Mouse (Mus musculus) megakaryocyte, embryonic 14.5 days (primary cell): ENCODE data around the gene Dazap1. TPM values are rescaled to one million over a fixed set of nuclear protein-coding genes. Genes with fewer than 3 reads are reported as not detected.

ENCODE experiments used
- H3K27me3 ChIP-seq: replicated peaks from 2 replicates; pipeline ENCODE3; 2012; ENCODE audit warnings: inconsistent platforms
- H3K36me3 ChIP-seq: replicated peaks from 2 replicates; pipeline ENCODE3; 2012; ENCODE audit warnings: low read length, inconsistent platforms, mixed read lengths
- H3K4me1 ChIP-seq: 2 replicates; pipeline ENCODE4 v1.6.1; 2012; ENCODE audit warnings: inconsistent platforms
- H3K4me3 ChIP-seq: replicated peaks from 2 replicates; pipeline ENCODE3; 2012; ENCODE audit warnings: moderate library complexity, mild to moderate bottlenecking, inconsistent platforms
- H3K9me3 ChIP-seq: 2 replicates; pipeline ENCODE4 v1.6.1; 2012; ENCODE audit warnings: inconsistent platforms
- FLI1 ChIP-seq: IDR thresholded peaks from 2 replicates; pipeline ENCODE4 v1.6.1; 2012; ENCODE audit warnings: low read length, inconsistent platforms, mixed read lengths
- GATA1 ChIP-seq: IDR thresholded peaks from 3 replicates; pipeline ENCODE4 v1.6.1; 2012; ENCODE audit warnings: mixed read lengths, low read length, inconsistent platforms, borderline replicate concordance
- polyA plus RNA-seq: library from polyadenylated mRNA; stranded (reverse); fragments of >175 nt; gene quantifications from 2 replicates; pipeline ENCODE4 v1.2.3, GENCODE M21; 2012; ENCODE audit warnings: low replicate concordance; ENCODE audit not compliant: insufficient read depth

The Dazap1 gene
- polyA plus RNA-seq, 1 experiment = 552 TPM

GRCm38 (mm10) chr10:80320340-80320760 lies 59.1 kb downstream of the Dazap1 start, which contains the start of gene 2310011J03Rik:
TSS of gene 2310011J03Rik (minus strand) at chr10:80320537.
- peaks cover 92% of the 10 kb centered on the region for H3K4me1 ChIP-seq

GRCm38 (mm10) chr10:80321014-80321669 lies 59.9 kb downstream of the Dazap1 start:
- Histone ChIP-seq H3K27me3 (peaks cover 1% of the 10 kb centered on the region), H3K9me3 (no peaks in the 10 kb centered on the region), H3K36me3 (peaks cover 34% of the 10 kb centered on the region), H3K4me3 (peak overlapping the region; percentile 100), H3K4me1 (peaks cover 87% of the 10 kb centered on the region)
- TF ChIP-seq FLI1 (no peak), GATA1 (no peak)

More at GRCm38 (mm10) chr10:80320340-80320760, 59.1 kb downstream of the Dazap1 start, which contains the start of gene 2310011J03Rik:
- Histone ChIP-seq H3K4me3 (peak within 1 kb of the TSS; percentile 100), H3K36me3 (peaks cover 41% of the 10 kb centered on the region), H3K27me3 (peaks cover 8% of the 10 kb centered on the region), H3K9me3 (no peaks in the 10 kb centered on the region)
- TF ChIP-seq GATA1 (no peak), FLI1 (peak; percentile 95; the same call in 1 of the 2 replicates)

DNA sequence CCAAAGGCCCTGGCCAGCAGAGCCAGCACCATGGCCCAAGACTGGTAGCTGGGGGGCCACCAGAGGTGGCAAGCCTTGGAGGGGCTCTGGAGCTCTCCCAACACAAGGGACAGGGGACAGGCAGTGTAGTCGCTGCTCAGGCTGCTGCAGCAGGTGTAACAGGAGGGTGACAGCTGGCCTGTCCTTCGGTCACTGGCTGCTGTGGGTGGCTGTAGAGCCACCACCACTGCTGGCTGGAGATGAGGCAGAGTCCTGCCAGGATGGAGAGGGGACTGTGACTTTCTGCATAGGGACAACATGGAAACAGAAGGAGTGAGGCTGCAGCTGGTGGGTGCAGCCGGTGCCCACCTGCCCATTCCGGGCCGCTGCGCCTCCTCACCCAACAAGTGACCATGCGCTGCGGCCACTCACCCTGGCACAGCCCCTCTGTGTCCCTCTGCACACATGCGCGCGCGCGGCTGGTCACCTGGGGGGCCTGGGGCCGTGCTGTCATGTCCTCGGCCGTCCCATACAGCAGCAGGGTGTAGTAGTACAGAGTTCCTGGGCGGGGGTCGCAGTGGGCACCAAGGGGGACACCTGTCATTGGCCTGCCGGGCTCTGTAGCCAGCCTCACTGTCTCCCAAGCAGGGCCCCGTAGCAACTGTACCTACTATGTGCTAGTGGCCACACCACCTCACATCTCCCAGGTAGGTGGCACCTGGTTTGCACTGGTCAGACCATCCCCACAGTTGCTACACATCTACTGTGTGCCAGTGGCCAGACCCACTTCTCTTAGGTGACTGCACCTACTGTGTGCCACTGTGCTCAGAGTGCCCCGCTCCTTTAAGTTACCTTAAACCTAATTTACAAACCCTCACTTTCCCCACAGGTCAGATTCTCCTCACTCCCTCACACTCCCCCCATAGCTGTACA lies 60.6 kb downstream of the Dazap1 start:
- H3K4me3 ChIP-seq = peak overlapping the region; percentile 100
- no peaks in the 10 kb centered on the region for H3K27me3 ChIP-seq
- TF ChIP-seq GATA1 = no peak
- no peak for TF ChIP-seq FLI1
- peaks cover 27% of the 10 kb centered on the region for H3K36me3 ChIP-seq
- no peaks in the 10 kb centered on the region for H3K9me3 ChIP-seq
- H3K4me1 ChIP-seq = peaks cover 79% of the 10 kb centered on the region

DNA sequence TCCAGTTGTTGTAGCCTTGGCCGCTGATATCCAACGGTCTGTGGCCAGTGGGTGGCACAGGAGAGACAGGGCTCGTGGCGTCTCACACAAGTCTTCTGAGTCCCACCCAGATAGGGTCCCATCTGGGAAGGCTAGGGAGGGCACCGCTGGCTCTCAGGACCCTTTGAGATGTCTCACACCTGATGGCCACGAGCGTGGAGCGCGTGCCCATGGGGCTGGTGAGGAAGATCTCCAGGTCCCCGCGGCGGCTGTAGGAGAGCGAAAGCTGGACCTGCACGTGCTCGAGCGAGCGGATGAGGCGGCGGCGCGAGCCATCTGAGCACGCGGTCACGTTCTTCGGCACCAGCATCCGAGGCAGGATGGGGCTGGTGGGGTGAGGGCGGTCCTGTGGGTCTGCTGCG lies 61.5 kb downstream of the Dazap1 start:
- Histone ChIP-seq H3K36me3 (peaks cover 18% of the 10 kb centered on the region), H3K9me3 (no peaks in the 10 kb centered on the region), H3K4me1 (peaks cover 75% of the 10 kb centered on the region), H3K4me3 (peak overlapping the region; percentile 100), H3K27me3 (peaks cover 2% of the 10 kb centered on the region)
- TF ChIP-seq GATA1 = no peak
- TF ChIP-seq FLI1 = no peak

DNA sequence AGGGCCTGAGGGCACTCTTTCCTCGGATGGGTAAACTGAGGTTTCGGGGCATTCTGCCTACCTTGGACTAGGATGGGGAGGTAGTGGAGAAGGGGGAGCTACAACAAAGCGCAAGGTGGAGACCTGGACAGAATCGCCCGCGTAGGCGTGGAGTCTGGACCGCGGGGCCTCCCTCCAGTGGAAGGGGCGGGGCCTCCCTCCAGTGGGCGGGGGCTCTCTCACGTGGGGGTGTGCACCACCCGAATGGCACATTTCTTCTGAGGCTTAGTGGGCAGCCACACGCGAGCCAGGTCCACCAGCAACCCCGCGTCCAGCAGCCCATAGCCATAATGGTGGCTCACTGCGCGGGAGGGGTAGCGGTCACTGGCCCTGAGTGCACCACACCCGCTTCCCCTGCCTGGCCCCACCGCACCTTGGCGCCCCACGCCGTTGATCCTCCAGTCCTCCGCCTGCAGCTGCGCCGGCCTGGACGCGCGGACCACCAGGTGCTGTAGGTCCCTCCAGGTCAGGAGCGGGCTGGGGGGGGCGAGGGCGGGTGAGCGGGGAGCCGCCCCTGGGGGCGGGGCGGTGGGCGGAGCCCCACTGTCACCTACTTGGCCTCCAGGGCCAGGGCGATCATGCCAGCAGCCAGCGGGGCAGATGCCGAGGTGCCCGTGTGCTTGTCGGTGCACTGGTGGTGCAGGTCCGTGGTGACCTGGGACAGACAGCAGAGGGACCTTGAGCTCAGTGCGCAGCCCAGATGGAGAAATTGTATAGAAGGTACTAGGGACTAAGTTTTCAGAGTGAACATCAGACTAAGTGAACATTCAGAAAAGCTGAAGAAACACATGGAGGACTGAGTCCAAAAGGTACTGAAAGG lies 62.2 kb downstream of the Dazap1 start:
- H3K9me3 ChIP-seq = no peaks in the 10 kb centered on the region
- no peak for TF ChIP-seq FLI1
- no peak for TF ChIP-seq GATA1
- peak overlapping the region; percentile 100 for H3K4me3 ChIP-seq
- peaks cover 11% of the 10 kb centered on the region for H3K36me3 ChIP-seq
- peaks cover 2% of the 10 kb centered on the region for H3K27me3 ChIP-seq
- peaks cover 75% of the 10 kb centered on the region for H3K4me1 ChIP-seq

- H3K9me3 ChIP-seq = no peaks in the 10 kb centered on the region
- H3K36me3 ChIP-seq = peaks cover 2% of the 10 kb centered on the region
- peaks cover 75% of the 10 kb centered on the region for H3K4me1 ChIP-seq
- TF ChIP-seq FLI1 (no peak), GATA1 (no peak)
- H3K4me3 ChIP-seq = peak overlapping the region; percentile 100
- peaks cover 2% of the 10 kb centered on the region for H3K27me3 ChIP-seq
These were observed 63.1 kb downstream of the Dazap1 start for GRCm38 (mm10) chr10:80324120-80325037.

- peak overlapping the region; percentile 67 for H3K4me3 ChIP-seq
- no peaks in the 10 kb centered on the region for H3K36me3 ChIP-seq
- no peak for TF ChIP-seq FLI1
- H3K9me3 ChIP-seq = no peaks in the 10 kb centered on the region
- peaks cover 76% of the 10 kb centered on the region for H3K4me1 ChIP-seq
- H3K27me3 ChIP-seq = peaks cover 2% of the 10 kb centered on the region
These were observed 63.8 kb downstream of the Dazap1 start for GRCm38 (mm10) chr10:80325045-80325444.

DNA sequence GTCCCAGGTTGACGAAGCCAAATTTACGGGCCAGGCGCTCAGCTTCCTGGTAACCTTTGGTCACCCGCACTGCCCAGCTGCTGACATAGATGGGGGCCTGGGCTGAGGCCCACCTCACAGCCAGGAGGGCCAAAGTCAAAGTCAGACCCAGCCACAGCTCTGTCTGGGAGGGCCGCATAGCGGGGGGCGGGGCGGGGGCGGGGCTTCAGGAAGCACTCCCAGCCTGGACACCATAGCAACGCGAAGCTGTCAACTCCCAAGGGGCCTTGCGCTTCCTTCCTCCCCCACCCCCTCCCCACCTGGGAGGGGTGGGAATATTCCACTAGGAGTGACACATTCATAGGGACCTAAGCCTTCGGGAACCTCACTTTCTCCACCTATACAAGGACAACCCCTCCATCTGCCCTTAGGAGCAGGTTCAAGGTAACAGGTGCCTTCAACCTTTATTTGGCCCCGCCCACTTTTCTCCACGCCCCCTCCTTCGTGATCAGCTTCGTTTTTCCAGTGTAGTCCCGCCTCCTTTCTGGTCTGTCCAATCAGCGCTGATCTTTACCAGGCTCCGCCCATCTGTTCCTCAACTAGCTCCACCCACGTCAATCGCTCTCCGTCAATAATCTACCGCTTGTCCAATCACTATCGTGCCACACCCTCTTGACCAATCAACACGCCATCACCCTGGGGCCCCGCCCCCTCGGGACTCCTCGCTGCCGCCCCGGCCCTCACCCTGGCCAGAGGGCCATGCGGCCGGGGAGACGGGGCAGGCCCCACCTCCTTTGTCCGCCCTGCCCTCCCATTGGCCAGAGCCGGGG lies 68.2 kb downstream of the Dazap1 start, which contains the start of the genes Pcsk4 and Reep6:
TSS of gene Pcsk4 (minus strand) at position 226 of the 809 bp plus-strand sequence.
TSS of gene Reep6 (plus strand) at position 681 of the 809 bp plus-strand sequence.
- Histone ChIP-seq H3K4me1 (peaks cover 73% of the 10 kb centered on the region), H3K9me3 (no peaks in the 10 kb centered on the region), H3K36me3 (peaks cover 5% of the 10 kb centered on the region), H3K4me3 (peak within 1 kb of the TSS; percentile 92), H3K27me3 (peaks cover 24% of the 10 kb centered on the region)
- TF ChIP-seq FLI1 (no peak), GATA1 (no peak)
